Mouse (Mus musculus): ENCODE measurements around the gene Dnm3. TPM values are rescaled to one million over a fixed set of nuclear protein-coding genes. Genes with fewer than 3 reads are reported as not detected.

Dnm3 gene
- total RNA-seq, 2 experiments from 2014 or later: 5.0 to 6.3 TPM

- intact Hi-C loops (cut with DNase I; ENCODE audit: low total_unique reads): no loop called here
- no peak for DNase-seq
Measured at GRCm38 (mm10) chr1:161955846-161956245, 522.0 kb downstream of the Dnm3 start.

GRCm38 (mm10) chr1:161952599-161952998 is 525.2 kb downstream of the Dnm3 start:
- intact Hi-C loops (cut with DNase I; ENCODE audit: low total_unique reads): no loop called here
- DNase-seq: no peak

DNA sequence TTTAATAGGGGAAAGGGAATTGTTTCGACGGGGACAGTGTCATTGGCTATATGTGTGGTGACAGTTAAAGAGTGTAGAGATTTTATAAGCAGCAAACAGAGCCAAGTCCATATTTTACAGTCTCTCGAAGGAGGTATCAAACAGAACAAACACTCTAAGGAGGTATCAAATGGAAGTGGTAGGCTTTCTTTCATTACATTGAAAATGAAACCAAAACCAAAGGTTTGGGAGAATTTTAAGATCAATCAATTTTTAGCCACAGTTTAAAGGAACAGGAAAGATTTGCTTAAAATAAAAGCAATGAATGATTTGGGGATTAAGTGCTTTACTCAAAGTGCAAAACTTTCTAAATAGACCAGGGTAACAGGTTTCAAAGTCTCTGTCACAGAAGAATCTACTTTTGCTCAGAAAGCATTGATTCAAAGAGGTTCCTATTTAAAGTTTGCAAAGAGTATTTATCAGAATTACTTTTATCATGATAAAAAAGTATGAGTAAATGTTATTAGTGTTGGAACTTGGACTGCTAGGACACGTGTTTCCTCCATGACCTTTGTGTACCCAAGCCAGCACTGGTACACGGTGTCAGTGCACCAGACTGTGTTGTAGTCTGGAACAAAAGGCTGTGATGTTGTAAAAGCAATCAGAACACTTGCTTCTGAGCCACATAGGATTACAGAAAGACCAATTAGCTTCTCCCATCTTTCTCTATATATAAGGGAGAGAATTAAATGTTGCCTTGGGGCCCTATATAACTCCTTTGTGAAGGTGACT is 526.6 kb downstream of the Dnm3 start:
- intact Hi-C loops (cut with DNase I; ENCODE audit: low total_unique reads): no loop called here
- no peak for DNase-seq

GRCm38 (mm10) chr1:161942082-161942481 is 535.8 kb downstream of the Dnm3 start:
- intact Hi-C loops (cut with DNase I; ENCODE audit: low total_unique reads): no loop called here

More at GRCm38 (mm10) chr1:161942082-161942481, 535.8 kb downstream of the Dnm3 start:
- DNase-seq: no peak

Small RNA genes lying within 50 kb of the gene (microRNA-seq; reads per million reads assigned to microRNA genes)
- 28.0 to 54.6 reads per million in 2 experiments for gene Mir199a-2
- gene Mir214: 6,167 to 6,516 reads per million in 2 experiments

Other genes with a start within 250 kb of the Dnm3 start
- gene Mettl13, start 70.5 kb upstream of the Dnm3 start, total RNA-seq (2021): 1 to 10 TPM; 6.0 TPM
- gene Vamp4, start 92.5 kb upstream of the Dnm3 start, total RNA-seq (2021): 10 to 100 TPM; 14.6 to 16.0 TPM
- 10 to 100 TPM; 13.4 to 14.3 TPM for gene Myoc, start 161.1 kb upstream of the Dnm3 start, total RNA-seq (2021)
- not detected for gene Myocos, start 180.2 kb upstream of the Dnm3 start, total RNA-seq (2021)